Mouse (Mus musculus): ENCODE results near the gene Dennd1b. TPM values are rescaled to one million over a fixed set of nuclear protein-coding genes. Genes with fewer than 3 reads are reported as not detected.

Gene Dennd1b
- 3.0 TPM for polyA plus RNA-seq (2014; fragmentation: Illumina TruSeq; extraction: RNeasy Lipid Tissue Mini Kit (QIAGEN cat#74804); ENCODE audit: insufficient read depth, low read depth, low replicate concordance)

DNA sequence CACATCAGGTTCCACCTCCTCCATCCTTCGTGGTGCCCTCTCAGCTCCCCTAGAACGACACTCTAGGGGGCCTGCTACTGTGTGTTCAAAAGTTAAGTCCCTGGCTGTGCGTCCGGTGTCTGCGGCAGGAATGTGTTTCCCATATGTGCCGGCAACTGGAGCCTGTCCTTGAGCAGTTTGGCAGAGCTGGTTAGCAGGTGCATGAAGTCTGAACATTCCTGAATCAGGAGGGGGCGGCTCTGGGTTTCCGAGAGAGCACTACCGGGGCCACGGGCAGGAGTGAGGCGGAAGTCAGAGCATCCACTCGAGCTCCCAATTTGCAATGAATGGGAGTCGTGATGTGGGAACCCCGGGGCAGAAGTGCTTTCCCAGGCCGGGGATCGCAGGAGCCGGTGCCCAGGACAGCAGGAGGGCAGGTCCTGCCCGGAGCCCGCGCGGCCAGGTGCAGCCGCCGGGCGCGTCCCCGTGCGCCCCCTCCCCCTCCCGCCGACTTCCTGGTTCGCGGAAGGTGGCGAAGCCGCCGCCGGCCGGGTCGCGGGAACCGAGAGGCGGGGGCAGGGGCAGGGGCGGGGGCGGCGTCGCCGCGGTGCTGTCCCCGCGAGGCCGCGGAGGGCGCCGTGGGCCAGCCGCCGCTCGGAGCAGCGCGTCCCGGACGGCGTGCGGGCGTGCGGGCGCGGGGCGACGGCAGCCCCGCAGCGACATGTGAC is at the start of gene Dennd1b:
TSS of gene Dennd1b (plus strand) at position 275 of the 707 bp plus-strand sequence.

Other genes starting within 250 kb of the Dennd1b start
- not detected for gene Lhx9, start 114.9 kb upstream of the Dennd1b start, polyA plus RNA-seq (2014; fragmentation: Illumina TruSeq; extraction: RNeasy Lipid Tissue Mini Kit (QIAGEN cat#74804); ENCODE audit: insufficient read depth, low read depth, low replicate concordance)
- gene 2310009B15Rik, start 106.6 kb upstream of the Dennd1b start, polyA plus RNA-seq (2014; fragmentation: Illumina TruSeq; extraction: RNeasy Lipid Tissue Mini Kit (QIAGEN cat#74804); ENCODE audit: insufficient read depth, low read depth, low replicate concordance), result 16.5 TPM

Measured in lung, adult 10 weeks (tissue).